Mouse (Mus musculus): ENCODE data around the gene Col9a2.

DNA sequence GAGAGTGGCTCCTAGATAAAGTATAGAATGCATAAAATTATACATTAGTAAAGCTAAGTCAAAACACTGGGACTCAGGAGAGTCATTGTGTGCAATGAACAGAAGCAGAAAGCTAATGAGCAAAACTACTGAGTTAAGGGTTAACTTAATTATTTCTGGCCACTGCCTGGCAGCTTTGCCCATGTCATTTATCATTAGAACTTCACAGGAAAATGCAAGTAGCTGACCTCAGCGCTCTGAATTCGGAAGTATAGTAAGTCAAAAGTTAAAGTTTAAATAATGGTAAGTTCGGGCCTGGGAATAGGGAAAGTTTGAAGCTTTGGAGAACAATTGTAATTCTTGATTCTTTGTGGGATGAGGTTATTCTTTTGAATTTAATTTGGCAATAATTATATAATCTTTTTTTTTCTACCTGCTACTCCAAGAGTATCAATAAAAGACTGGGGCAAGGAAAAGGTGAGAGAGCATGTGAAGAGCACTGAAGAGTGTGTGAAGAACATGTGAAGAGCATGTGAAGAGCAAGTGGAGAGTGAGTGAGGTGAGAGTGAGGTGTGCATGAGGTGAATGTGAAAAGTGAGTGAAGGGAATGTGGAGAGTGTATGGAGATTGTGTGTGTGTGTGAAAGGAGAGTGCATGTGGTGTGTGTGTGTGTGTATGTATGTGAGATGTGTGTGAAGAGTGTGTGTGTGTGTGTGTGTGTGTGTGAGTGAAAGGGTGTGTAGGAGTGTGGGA is 38.9 kb downstream of the Col9a2 start:
- no peak for TF ChIP-seq CTCF (IDR thresholded peaks at IDR 0.05)
- TF ChIP-seq EP300 (IDR thresholded peaks at IDR 0.05) = no peak
